Mouse (Mus musculus) limb, embryonic 10.5 days (tissue): ENCODE results near the gene Rnls. TPM values are rescaled to one million over a fixed set of nuclear protein-coding genes. Genes with fewer than 3 reads are reported as not detected.

ENCODE experiments used
- DNase-seq: peaks from one replicate; pipeline ENCODE4 v3.0.0-alpha.2; 2017; ENCODE audit warnings: low spot score
- H3K27ac ChIP-seq: fragments of 300-500 bp; sonication (generic); 2 replicates; pipeline ENCODE4 v1.5.1; 2016; ENCODE audit warnings: mild to moderate bottlenecking
- H3K27me3 ChIP-seq: fragments of 300-500 bp; sonication (generic); 2 replicates; pipeline ENCODE4 v1.6.1; 2016; ENCODE audit warnings: low read depth, mild to moderate bottlenecking; ENCODE audit not compliant: poor library complexity, severe bottlenecking
- H3K36me3 ChIP-seq: fragments of 300-500 bp; sonication (generic); 2 replicates; pipeline ENCODE4 v1.6.1; 2016; ENCODE audit warnings: mild to moderate bottlenecking, moderate library complexity
- H3K4me1 ChIP-seq: fragments of 300-500 bp; sonication (generic); 2 replicates; pipeline ENCODE4 v1.6.1; 2016
- H3K4me3 ChIP-seq: fragments of 300-500 bp; sonication (generic); 2 replicates; pipeline ENCODE4 v1.5.1; 2016; ENCODE audit warnings: mild to moderate bottlenecking, moderate library complexity
- H3K9me3 ChIP-seq: fragments of 300-500 bp; sonication (generic); replicated peaks from 2 replicates; pipeline ENCODE4 v1.6.1; 2016; ENCODE audit warnings: mild to moderate bottlenecking
- WGBS: fragments of 180-500 bp; shearing (Covaris S2); methylation state at CpG from one replicate; pipeline ENCODE4 v1.1.7; 2016; 5-methylcytosine and 5-hydroxymethylcytosine counted together
- polyA plus RNA-seq: library from polyadenylated mRNA; unstranded; fragments of >200 nt; fragmentation: Nextera tagmentation; extraction: Ambion mirVana; gene quantifications from 2 replicates; pipeline ENCODE4 v1.2.1, GENCODE M21; 2016

Gene Rnls
- polyA plus RNA-seq, 1 experiment from 2014 or later: 4.9 TPM

DNA sequence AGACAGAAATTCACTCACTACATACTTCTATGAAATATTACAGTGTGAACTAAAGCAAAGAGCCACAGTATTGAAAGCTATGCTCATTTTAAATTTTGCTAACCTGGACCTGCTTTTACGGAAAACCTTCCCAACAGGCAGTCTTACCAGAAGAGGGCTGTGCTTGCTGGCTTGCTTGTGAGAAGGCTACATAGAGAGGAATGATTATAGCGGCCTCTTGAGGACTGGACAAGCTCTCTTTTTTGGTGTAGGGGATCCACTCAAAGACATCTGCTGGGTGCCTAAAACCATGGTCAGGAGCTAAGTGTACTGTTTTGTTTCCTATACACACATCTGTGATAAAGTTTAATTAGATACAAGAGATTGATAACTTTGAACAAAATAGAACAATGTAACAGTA is 95.8 kb downstream of the Rnls start:
- Histone ChIP-seq H3K9me3 (no peaks in the 10 kb centered on the region), H3K36me3 (no peaks in the 10 kb centered on the region), H3K4me3 (no peak overlapping the region), H3K27me3 (no peaks in the 10 kb centered on the region), H3K4me1 (peaks cover 5% of the 10 kb centered on the region; the same call in 1 of the 2 replicates), H3K27ac (no peak overlapping the region)
- WGBS: 45% methylated on average over 2 of the region's 2 CpGs
- no peak for DNase-seq

DNA sequence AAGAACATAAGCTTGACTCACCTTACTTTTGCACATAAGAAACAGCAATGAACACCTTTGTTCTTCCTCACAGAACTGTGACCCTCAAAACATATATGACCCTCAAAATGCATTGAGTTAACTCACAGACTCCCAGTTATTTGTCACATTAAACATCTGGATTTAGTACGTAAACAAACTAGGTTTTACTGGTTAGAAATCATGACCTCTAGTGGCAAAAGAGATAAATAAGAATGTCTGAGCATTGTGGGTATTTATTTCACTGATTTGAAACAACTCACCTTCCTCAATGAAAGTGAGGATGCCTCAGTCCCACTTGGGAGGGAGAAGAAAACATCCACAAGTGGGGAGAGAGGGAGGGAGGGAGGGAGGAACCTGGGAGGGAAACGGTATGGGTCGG is 109.1 kb downstream of the Rnls start:
- DNase-seq: no peak

DNA sequence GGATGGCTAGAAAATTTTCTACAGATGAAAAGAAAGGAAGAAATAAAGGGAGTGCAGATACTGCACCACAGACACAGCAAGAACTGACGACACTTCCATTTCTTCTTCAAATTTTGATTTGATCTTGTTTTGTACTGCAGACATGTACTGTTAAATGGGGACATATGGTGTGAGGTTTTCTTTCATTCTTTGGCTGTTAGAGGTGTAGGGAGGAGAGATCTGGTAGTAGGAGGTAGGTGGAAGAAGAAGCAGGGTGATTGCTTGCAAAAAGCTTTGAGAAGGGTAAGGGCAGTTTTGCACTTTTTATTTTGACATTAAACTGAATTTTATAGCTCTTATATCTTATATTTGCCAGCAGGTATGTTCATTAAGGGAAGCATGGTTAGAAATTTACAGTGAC is 115.7 kb downstream of the Rnls start:
- no peaks in the 10 kb centered on the region for H3K36me3 ChIP-seq
- no peak for DNase-seq
- WGBS: 88% methylated on average over 1 of the region's 1 CpGs

More for the DNA sequence above, 109.1 kb downstream of the Rnls start:
- whole genome bisulfite sequencing: 72% methylated on average over 3 of the region's 3 CpGs
- Histone ChIP-seq H3K36me3 (no peaks in the 10 kb centered on the region), H3K4me3 (no peak overlapping the region), H3K4me1 (no peaks in the 10 kb centered on the region), H3K27ac (no peak overlapping the region), H3K27me3 (no peaks in the 10 kb centered on the region), H3K9me3 (no peaks in the 10 kb centered on the region)

DNA sequence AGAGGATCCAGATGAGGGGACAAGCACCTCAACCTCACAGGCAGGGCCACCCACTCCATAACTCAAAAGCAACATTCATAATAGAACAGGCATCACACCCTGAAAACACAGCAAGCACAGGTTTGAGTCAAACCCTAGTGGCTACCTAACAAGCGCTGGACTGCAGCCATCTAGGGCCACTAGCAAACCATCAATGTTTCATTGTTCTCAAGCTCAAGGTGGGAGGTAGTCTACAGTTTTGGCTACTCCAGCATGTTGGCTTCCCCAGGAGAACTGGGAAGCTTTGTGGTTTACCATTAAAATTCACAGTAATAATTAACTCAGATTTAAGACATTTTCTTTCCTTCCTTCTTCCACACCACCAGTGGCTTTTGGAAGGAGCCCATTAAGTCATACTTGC is 118.4 kb downstream of the Rnls start:
- H3K9me3 ChIP-seq: no peaks in the 10 kb centered on the region
- WGBS: 92% methylated on average over 1 of the region's 1 CpGs
- no peaks in the 10 kb centered on the region for H3K27me3 ChIP-seq
- no peak overlapping the region for H3K4me3 ChIP-seq
- DNase-seq: no peak
- H3K36me3 ChIP-seq: no peaks in the 10 kb centered on the region
- no peak overlapping the region for H3K27ac ChIP-seq
- no peaks in the 10 kb centered on the region for H3K4me1 ChIP-seq

More for the DNA sequence above, 115.7 kb downstream of the Rnls start:
- Histone ChIP-seq H3K4me1 (no peaks in the 10 kb centered on the region), H3K27ac (no peak overlapping the region), H3K4me3 (no peak overlapping the region), H3K27me3 (no peaks in the 10 kb centered on the region), H3K9me3 (no peaks in the 10 kb centered on the region)

DNA sequence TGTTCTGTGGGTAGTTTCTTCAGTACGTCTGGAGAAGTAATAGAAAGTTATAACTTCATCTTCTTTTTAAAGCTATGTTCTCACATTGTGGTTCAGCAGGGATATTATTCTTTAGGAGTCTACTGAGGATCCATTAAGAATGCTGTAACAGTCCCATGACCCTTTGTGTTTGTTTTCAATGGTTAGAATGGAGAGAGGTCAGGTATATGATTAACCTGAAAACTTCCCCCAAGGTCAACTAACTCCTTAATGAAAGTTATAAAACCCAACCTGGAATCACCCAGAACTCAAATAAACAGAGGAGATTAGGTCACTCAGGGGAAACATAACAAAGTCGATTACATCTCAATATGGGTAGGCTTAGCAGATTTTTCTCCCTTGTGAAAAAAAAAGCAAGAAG is 120.5 kb downstream of the Rnls start:
- no peaks in the 10 kb centered on the region for H3K4me1 ChIP-seq
- 80% methylated on average over 2 of the region's 2 CpGs for WGBS
- H3K27me3 ChIP-seq: no peaks in the 10 kb centered on the region
- no peak overlapping the region for H3K4me3 ChIP-seq
- H3K27ac ChIP-seq: no peak overlapping the region
- no peaks in the 10 kb centered on the region for H3K9me3 ChIP-seq
- no peaks in the 10 kb centered on the region for H3K36me3 ChIP-seq
- no peak for DNase-seq

DNA sequence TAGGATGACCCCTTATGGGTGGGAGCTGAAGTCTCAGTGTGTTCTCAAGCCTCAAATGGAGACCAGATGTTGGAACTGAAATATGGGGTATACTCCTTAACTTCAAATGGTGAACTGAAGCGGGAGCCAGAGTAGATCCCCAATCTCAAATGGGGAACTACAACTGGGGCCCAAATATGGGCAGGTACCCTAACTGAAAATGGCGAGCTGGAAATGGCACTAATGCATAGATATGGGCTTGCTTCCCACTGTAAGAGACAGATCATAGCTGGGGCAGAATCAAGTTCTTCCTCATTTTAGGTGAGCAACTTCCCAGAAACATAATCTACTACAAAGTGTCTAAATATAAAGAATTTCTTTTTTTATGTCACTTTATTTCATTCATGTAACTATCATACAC is 121.9 kb downstream of the Rnls start:
- DNase-seq: no peak
- Histone ChIP-seq H3K27me3 (no peaks in the 10 kb centered on the region), H3K4me1 (peaks cover 4% of the 10 kb centered on the region; the same call in 1 of the 2 replicates), H3K4me3 (no peak overlapping the region), H3K36me3 (no peaks in the 10 kb centered on the region), H3K9me3 (no peaks in the 10 kb centered on the region), H3K27ac (no peak overlapping the region)
- 78% methylated on average over 2 of the region's 2 CpGs for WGBS

DNA sequence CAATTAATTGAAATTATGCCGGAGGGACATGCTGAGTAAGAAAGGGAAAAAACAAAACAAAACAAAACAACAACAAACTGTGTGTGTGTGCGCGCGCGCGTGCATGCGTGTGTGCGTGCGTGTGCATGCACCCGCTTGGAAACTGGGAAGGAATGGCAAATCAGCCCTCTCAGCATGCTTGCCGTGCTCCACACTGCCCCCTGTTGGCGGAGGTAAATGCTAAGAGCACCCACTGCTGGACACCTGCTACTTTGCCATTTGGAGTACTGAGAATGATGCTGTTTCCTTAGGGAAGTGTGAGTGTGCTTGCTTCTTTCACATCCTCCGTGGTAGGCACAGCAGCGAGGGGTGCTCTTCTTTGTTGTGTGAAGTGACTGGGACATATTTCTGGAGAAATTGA is 124.1 kb downstream of the Rnls start:
- no peaks in the 10 kb centered on the region for H3K36me3 ChIP-seq
- peaks cover 5% of the 10 kb centered on the region; the same call in 1 of the 2 replicates for H3K4me1 ChIP-seq
- H3K4me3 ChIP-seq: no peak overlapping the region
- H3K27ac ChIP-seq: no peak overlapping the region
- no peaks in the 10 kb centered on the region for H3K9me3 ChIP-seq
- H3K27me3 ChIP-seq: no peaks in the 10 kb centered on the region
- DNase-seq: peak; percentile 38
- 86% methylated on average over 14 of the region's 14 CpGs for WGBS

DNA sequence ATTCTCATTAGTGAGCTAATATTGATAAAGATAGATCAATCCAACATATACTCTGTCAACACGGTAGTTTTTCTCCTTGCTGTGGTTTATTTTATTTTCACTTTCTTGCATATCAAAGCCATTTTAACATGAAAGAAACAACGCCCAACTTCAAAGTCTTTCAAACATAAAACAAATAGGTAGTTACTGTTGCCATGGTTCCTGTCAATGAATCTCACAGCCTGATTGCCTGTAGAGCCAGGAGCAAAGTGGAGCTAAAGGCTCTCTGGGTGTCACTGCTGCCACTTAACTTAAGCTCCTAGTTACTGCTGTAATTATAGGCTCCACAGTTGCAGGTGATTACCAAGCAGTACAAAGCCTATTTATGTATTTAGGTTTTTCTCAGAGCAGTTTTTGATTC is 126.8 kb downstream of the Rnls start:
- WGBS: 6% methylated on average over 2 of the region's 2 CpGs
- DNase-seq: no peak
- Histone ChIP-seq H3K4me3 (no peak overlapping the region), H3K9me3 (no peaks in the 10 kb centered on the region), H3K27ac (no peak overlapping the region), H3K36me3 (no peaks in the 10 kb centered on the region), H3K4me1 (peaks cover 5% of the 10 kb centered on the region; the same call in 1 of the 2 replicates), H3K27me3 (no peaks in the 10 kb centered on the region)

DNA sequence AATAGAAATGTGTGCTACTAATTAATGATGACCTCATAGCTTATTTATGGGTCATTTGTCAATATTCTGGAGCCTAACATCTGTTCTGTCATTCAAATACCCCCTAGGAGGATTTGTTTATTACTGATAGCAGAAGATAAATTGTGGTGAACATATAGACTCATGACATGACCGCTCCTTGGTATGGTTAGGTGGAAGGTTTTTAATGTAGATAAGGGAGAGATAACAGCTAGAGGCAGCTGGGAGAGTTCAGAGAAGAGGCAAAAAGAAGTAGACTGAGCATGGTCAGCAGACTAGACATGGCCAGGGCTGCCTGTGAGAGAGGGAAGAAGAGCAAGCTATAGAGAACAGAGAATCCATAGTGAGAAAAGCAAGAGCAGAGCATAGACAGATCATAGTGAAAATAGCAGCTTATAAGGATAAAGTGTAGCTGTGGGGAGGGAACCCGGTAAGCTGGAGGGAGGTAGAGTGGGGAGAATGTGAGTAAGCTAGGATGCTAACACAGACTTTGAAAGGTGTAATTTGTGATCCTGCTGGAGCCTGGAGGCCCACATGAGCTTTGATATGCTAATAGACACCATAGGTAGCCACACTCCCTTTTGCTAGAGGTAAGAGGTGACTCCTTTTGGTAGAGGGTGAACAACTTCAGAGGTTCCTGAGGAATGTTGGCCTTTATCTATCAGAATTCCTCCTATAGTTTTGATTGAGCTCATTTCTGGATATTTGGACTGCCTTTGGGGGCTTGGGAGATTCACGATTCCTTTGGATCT is 127.7 kb downstream of the Rnls start:
- H3K4me1 ChIP-seq: peaks cover 5% of the 10 kb centered on the region; the same call in 1 of the 2 replicates
- no peak overlapping the region for H3K27ac ChIP-seq
- H3K36me3 ChIP-seq: no peaks in the 10 kb centered on the region
- 26% methylated on average over 3 of the region's 3 CpGs for WGBS
- no peaks in the 10 kb centered on the region for H3K27me3 ChIP-seq
- DNase-seq: no peak
- H3K9me3 ChIP-seq: no peaks in the 10 kb centered on the region
- no peak overlapping the region for H3K4me3 ChIP-seq

DNA sequence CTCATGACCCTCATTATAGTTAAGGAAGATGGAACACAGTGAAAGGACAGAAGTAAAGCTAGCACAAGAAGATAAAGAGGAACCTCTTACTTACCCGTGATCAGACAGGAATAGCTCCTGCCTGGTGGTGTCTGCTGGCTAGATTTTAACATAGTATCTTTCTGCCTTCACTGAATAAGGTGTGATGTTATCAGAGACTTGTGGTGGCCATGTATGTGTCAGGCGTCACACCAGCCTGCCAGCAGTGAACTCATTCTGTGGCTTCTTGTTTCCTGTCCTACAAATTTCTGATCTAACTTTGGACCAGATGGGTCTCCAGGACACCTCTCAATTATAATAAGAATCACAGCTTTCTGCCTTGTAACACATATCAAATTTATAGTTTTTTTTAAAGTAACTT is 129.7 kb downstream of the Rnls start:
- H3K36me3 ChIP-seq: no peaks in the 10 kb centered on the region
- no peak overlapping the region for H3K4me3 ChIP-seq
- peaks cover 5% of the 10 kb centered on the region; the same call in 1 of the 2 replicates for H3K4me1 ChIP-seq
- no peaks in the 10 kb centered on the region for H3K9me3 ChIP-seq
- WGBS: 62% methylated on average over 2 of the region's 2 CpGs
- DNase-seq: no peak
- no peak overlapping the region for H3K27ac ChIP-seq
- no peaks in the 10 kb centered on the region for H3K27me3 ChIP-seq

DNA sequence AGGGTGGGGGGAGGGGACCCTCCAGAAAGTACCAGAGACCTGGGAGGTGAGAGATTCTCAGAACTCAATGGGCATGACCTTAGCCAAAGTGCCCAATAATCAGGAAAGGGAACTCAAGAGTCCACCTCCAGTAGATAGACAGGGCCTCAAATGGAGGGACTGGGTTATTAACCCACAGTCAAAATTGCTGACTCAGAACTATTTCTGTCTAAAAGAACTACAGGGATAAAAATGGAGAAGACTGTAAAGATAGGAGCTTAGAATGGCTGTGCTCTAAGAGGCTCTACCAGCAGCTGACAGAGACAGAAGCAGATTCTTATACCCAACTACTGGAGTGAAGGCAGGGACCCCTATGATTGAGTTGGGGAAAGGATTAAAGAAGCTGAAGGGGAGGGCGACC is 132.9 kb downstream of the Rnls start:
- no peak for DNase-seq
- no peaks in the 10 kb centered on the region for H3K4me1 ChIP-seq
- H3K27me3 ChIP-seq: no peaks in the 10 kb centered on the region
- no peaks in the 10 kb centered on the region for H3K9me3 ChIP-seq
- H3K36me3 ChIP-seq: no peaks in the 10 kb centered on the region
- no peak overlapping the region for H3K27ac ChIP-seq
- WGBS: 88% methylated on average over 1 of the region's 1 CpGs
- no peak overlapping the region for H3K4me3 ChIP-seq

DNA sequence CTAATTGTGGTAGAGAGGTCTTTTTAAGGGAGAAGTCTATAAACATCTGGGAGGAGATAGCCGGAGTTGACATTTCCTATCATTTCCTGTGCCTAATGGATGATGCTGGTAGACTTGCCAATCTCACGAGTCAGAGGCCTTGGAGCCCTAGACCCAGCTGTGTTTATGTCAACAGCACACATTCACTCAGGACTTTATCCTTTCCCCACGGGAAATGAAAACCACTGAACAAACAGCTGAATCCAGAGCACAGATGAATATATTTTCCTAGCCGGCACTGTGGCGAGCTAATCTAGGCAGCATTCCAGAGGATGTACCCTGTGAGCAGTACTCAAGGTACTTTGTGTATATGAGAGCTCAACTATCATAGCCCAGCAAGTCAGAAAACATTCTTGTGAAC is 138.2 kb downstream of the Rnls start:
- H3K27ac ChIP-seq: no peak overlapping the region
- WGBS: 87% methylated on average over 5 of the region's 5 CpGs
- H3K4me1 ChIP-seq: no peaks in the 10 kb centered on the region
- H3K27me3 ChIP-seq: no peaks in the 10 kb centered on the region
- no peaks in the 10 kb centered on the region for H3K36me3 ChIP-seq
- H3K4me3 ChIP-seq: no peak overlapping the region
- DNase-seq: no peak
- H3K9me3 ChIP-seq: no peaks in the 10 kb centered on the region

DNA sequence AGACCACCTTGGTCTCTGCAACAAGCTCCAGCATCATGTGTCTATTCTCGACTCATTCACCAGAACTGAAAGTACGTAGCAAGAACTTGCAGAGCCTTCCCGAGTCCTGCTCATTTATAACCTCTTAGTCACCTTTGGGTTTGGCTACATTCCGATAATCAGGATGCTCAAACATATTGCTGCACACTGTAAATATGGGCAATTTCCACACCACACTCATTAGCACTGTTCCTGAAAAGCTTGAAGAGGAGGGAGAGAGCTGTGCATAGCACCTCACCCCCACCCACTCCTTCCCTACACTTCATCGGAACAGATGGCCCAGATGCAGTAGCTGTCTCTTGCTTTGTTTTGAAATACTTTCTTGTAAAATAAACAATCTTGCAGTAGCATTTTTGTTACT is 139.9 kb downstream of the Rnls start:
- no peak for DNase-seq
- no peak overlapping the region for H3K4me3 ChIP-seq
- 92% methylated on average over 5 of the region's 5 CpGs for WGBS
- H3K27ac ChIP-seq: no peak overlapping the region
- no peaks in the 10 kb centered on the region for H3K36me3 ChIP-seq
- H3K9me3 ChIP-seq: no peaks in the 10 kb centered on the region
- H3K4me1 ChIP-seq: no peaks in the 10 kb centered on the region
- no peaks in the 10 kb centered on the region for H3K27me3 ChIP-seq

DNA sequence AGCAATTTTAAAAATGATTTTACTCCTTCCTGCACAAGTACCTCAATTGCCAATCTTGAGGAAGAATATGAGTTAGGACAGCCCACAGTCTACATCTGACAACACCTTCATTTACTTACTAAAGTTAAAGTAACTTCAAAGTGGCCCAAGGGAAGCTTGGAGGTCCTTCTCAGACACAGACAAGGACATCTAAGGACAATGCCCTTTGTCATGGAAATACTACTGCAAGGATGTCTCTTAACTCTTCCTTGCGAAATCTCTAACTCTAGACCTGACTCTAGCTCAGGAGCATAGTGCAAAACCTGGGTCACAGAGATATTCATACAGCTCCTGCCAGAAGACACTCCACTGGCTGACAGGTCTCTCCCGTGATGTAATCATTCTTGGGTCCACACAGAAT is 147.9 kb downstream of the Rnls start:
- H3K27ac ChIP-seq: no peak overlapping the region
- WGBS: 87% methylated on average over 2 of the region's 2 CpGs
- H3K4me1 ChIP-seq: no peaks in the 10 kb centered on the region
- H3K36me3 ChIP-seq: no peaks in the 10 kb centered on the region
- no peak overlapping the region for H3K4me3 ChIP-seq
- no peak for DNase-seq
- no peaks in the 10 kb centered on the region for H3K9me3 ChIP-seq
- H3K27me3 ChIP-seq: no peaks in the 10 kb centered on the region
